ENCODE assay signal across 14 mouse cellular contexts in genomic region chr16:33732237-33732749, GRCm38 (mm10). TPM values are rescaled to one million over a fixed set of nuclear protein-coding genes. Genes with fewer than 3 reads are reported as not detected.
DNase-seq lines count a peak whose midpoint lies in the region; ATAC-seq and TF ChIP-seq lines count a peak whose summit lies in the region.
"Had no signal": no experiment of that assay in that cellular context is flagged by ENCODE, and none has a peak within 500 bp of the region (broad histone marks: within the 10 kb centered on the region; RNA-seq: fewer than 3 reads in every experiment).

No protein-coding gene starts in this region.

- peak overlapping the region; percentile 5; the same call in 1 of the 2 replicates for H3K27ac ChIP-seq in forebrain, embryonic 10.5 days
- no peak overlapping the region for H3K27ac ChIP-seq in forebrain, embryonic 11.5 days (ENCODE audit: low read depth, low read length)
- H3K27ac ChIP-seq in midbrain, embryonic 16.5 days (ENCODE audit: low read length): 0 out of 2 replicates have a peak overlapping the region, but pooled peaks have one; percentile 10
- no peak overlapping the region for H3K27ac ChIP-seq in midbrain, embryonic 10.5 days (replicated peaks)
- 0 out of 2 replicates have a peak overlapping the region, but pooled peaks have one; percentile 32 for H3K27ac ChIP-seq in liver, embryonic 11.5 days (ENCODE audit: low read depth, low read length)
- 0 out of 2 replicates have a peak overlapping the region, but pooled peaks have one; percentile 33 for H3K27ac ChIP-seq in small intestine, adult 2 months (ENCODE audit: insufficient read depth, low read depth, low read length)
- H3K27ac ChIP-seq: embryonic facial prominence, embryonic 13.5 days; heart, embryonic 10.5 days; stomach, embryonic 15.5 days had no signal

- no peak overlapping the region for H3K4me3 ChIP-seq in forebrain, embryonic 10.5 days
- no peak overlapping the region for H3K4me3 ChIP-seq in forebrain, embryonic 11.5 days (ENCODE audit: low read depth, low read length)
- no peak overlapping the region for H3K4me3 ChIP-seq in midbrain, embryonic 16.5 days (ENCODE audit: low read depth, low read length)
- H3K4me3 ChIP-seq in midbrain, embryonic 10.5 days: no peak overlapping the region
- H3K4me3 ChIP-seq in liver, embryonic 11.5 days (ENCODE audit: low read depth, low read length): no peak overlapping the region
- no peak overlapping the region for H3K4me3 ChIP-seq in small intestine, adult 2 months (ENCODE audit: low read depth, low read length)
- H3K4me3 ChIP-seq: embryonic facial prominence, embryonic 13.5 days; heart, embryonic 10.5 days; stomach, embryonic 15.5 days had no signal

- no peak overlapping the region for H3K4me2 ChIP-seq in forebrain, embryonic 11.5 days (ENCODE audit: low read depth, low read length, severe bottlenecking)
- no peak overlapping the region for H3K4me2 ChIP-seq in midbrain, embryonic 16.5 days (ENCODE audit: low read length)
- peak overlapping the region; percentile 5 for H3K4me2 ChIP-seq in liver, embryonic 11.5 days
- H3K4me2 ChIP-seq: embryonic facial prominence, embryonic 13.5 days; stomach, embryonic 15.5 days had no signal

- H3K36me3 ChIP-seq in forebrain, embryonic 10.5 days (replicated peaks): peaks cover 83% of the 10 kb centered on the region
- peaks cover 4% of the 10 kb centered on the region; the same call in 1 of the 2 replicates for H3K36me3 ChIP-seq in forebrain, embryonic 11.5 days (ENCODE audit: control insufficient read depth, insufficient read depth, low read length)
- no peaks in the 10 kb centered on the region for H3K36me3 ChIP-seq in midbrain, embryonic 16.5 days (ENCODE audit: control insufficient read depth, insufficient read depth, low read length)
- peaks cover 90% of the 10 kb centered on the region for H3K36me3 ChIP-seq in midbrain, embryonic 10.5 days
- H3K36me3 ChIP-seq in liver, embryonic 11.5 days (ENCODE audit: control insufficient read depth, insufficient read depth, low read length): peaks cover 5% of the 10 kb centered on the region; the same call in 1 of the 2 replicates
- no peaks in the 10 kb centered on the region for H3K36me3 ChIP-seq in small intestine, adult 2 months (ENCODE audit: control insufficient read depth, insufficient read depth, low read length)
- H3K36me3 ChIP-seq: stomach, embryonic 15.5 days had no signal

- H3K9me3 ChIP-seq in forebrain, embryonic 10.5 days: no peaks in the 10 kb centered on the region
- no peaks in the 10 kb centered on the region for H3K9me3 ChIP-seq in forebrain, embryonic 11.5 days (ENCODE audit: control insufficient read depth, low read length)
- H3K9me3 ChIP-seq in midbrain, embryonic 16.5 days (replicated peaks; ENCODE audit: control insufficient read depth, low read length, poor library complexity, severe bottlenecking): no peaks in the 10 kb centered on the region
- H3K9me3 ChIP-seq in midbrain, embryonic 10.5 days (replicated peaks): no peaks in the 10 kb centered on the region
- no peaks in the 10 kb centered on the region for H3K9me3 ChIP-seq in liver, embryonic 11.5 days (ENCODE audit: control insufficient read depth, low read length)
- H3K9me3 ChIP-seq: embryonic facial prominence, embryonic 13.5 days; heart, embryonic 10.5 days; stomach, embryonic 15.5 days had no signal

- no peak overlapping the region for H3K9ac ChIP-seq in forebrain, embryonic 11.5 days (ENCODE audit: low read length)
- no peak overlapping the region for H3K9ac ChIP-seq in midbrain, embryonic 16.5 days (ENCODE audit: low read depth, low read length)
- no peak overlapping the region for H3K9ac ChIP-seq in liver, embryonic 11.5 days (ENCODE audit: low read depth, low read length)
- H3K9ac ChIP-seq: embryonic facial prominence, embryonic 13.5 days; stomach, embryonic 15.5 days had no signal

- TF ChIP-seq POLR2A in small intestine, adult 2 months (IDR thresholded peaks at IDR 0.05; ENCODE audit: low read depth, low read length): no peak

- H3K4me1 ChIP-seq in forebrain, embryonic 10.5 days: peaks cover 57% of the 10 kb centered on the region
- peaks cover 20% of the 10 kb centered on the region for H3K4me1 ChIP-seq in forebrain, embryonic 11.5 days (replicated peaks; ENCODE audit: control insufficient read depth, insufficient read depth, low read length)
- peaks cover 9% of the 10 kb centered on the region for H3K4me1 ChIP-seq in midbrain, embryonic 16.5 days (ENCODE audit: control insufficient read depth, insufficient read depth, low read length)
- peaks cover 63% of the 10 kb centered on the region for H3K4me1 ChIP-seq in midbrain, embryonic 10.5 days
- peaks cover 11% of the 10 kb centered on the region for H3K4me1 ChIP-seq in liver, embryonic 11.5 days (replicated peaks; ENCODE audit: control insufficient read depth, insufficient read depth, low read length)
- H3K4me1 ChIP-seq in small intestine, adult 2 months (ENCODE audit: control insufficient read depth, insufficient read depth, insufficient read length, low read length): peaks cover 4% of the 10 kb centered on the region; the same call in 1 of the 2 replicates

- H3K27me3 ChIP-seq in forebrain, embryonic 10.5 days (ENCODE audit: poor library complexity, severe bottlenecking): no peaks in the 10 kb centered on the region
- H3K27me3 ChIP-seq in forebrain, embryonic 11.5 days (ENCODE audit: control insufficient read depth, insufficient read depth, low read length): no peaks in the 10 kb centered on the region
- H3K27me3 ChIP-seq in midbrain, embryonic 16.5 days (ENCODE audit: control insufficient read depth, insufficient read depth, low read depth, low read length): no peaks in the 10 kb centered on the region
- H3K27me3 ChIP-seq in midbrain, embryonic 10.5 days (ENCODE audit: low read depth, poor library complexity, severe bottlenecking): no peaks in the 10 kb centered on the region
- no peaks in the 10 kb centered on the region for H3K27me3 ChIP-seq in liver, embryonic 11.5 days (replicated peaks; ENCODE audit: control insufficient read depth, insufficient read depth, low read length)
- no peaks in the 10 kb centered on the region for H3K27me3 ChIP-seq in small intestine, adult 2 months (ENCODE audit: control insufficient read depth, insufficient read depth, low read length)
- H3K27me3 ChIP-seq: embryonic facial prominence, embryonic 13.5 days; stomach, embryonic 15.5 days had no signal

- DNase-seq in forebrain, embryonic 10.5 days (ENCODE audit: extremely low spot score, low spot score): no peak
- DNase-seq in forebrain, embryonic 11.5 days (ENCODE audit: low spot score): no peak
- DNase-seq in midbrain, embryonic 10.5 days (ENCODE audit: low spot score): no peak
- DNase-seq in liver, embryonic 11.5 days (ENCODE audit: low spot score): no peak
- DNase-seq in kidney, postnatal 4 days: no peak
- DNase-seq: adrenal gland, postnatal 10 days; kidney, adult 18-20 months had no signal

- no peak for ATAC-seq in forebrain, embryonic 11.5 days (replicated peaks; ENCODE audit: low FRiP score)
- no peak for ATAC-seq in midbrain, embryonic 16.5 days
- ATAC-seq in liver, embryonic 11.5 days (replicated peaks; ENCODE audit: low FRiP score): peak; percentile 90
- ATAC-seq in activated CD4-positive, CD25-positive, alpha-beta regulatory T cell, adult 4 months: no peak
- ATAC-seq: lung, postnatal 0 days had no signal

- no peak for TF ChIP-seq CTCF in small intestine, adult 2 months (IDR thresholded peaks at IDR 0.05; ENCODE audit: extremely low read depth, insufficient read length, insufficient replicate concordance, low read depth, low read length)

- WGBS in forebrain, embryonic 10.5 days: 88% methylated on average over 6 of the region's 6 CpGs
- 85% methylated on average over 6 of the region's 6 CpGs for WGBS in forebrain, embryonic 11.5 days
- 78% methylated on average over 6 of the region's 6 CpGs for WGBS in midbrain, embryonic 16.5 days
- WGBS in midbrain, embryonic 10.5 days: 85% methylated on average over 6 of the region's 6 CpGs
- 40% methylated on average over 6 of the region's 6 CpGs for WGBS in liver, embryonic 11.5 days
- 66% methylated on average over 6 of the region's 6 CpGs for WGBS in small intestine, adult 2 months

RNA-seq across cellular contexts. Expression of gene Heg1, which starts 48.1 kb away (rescaled TPM):
- 22.8 and 23.1 TPM in 2 replicates for polyA plus RNA-seq in forebrain, embryonic 10.5 days (2016; fragmentation: Nextera tagmentation; extraction: Ambion mirVana)
- polyA plus RNA-seq in forebrain, embryonic 11.5 days (2014; fragmentation: Nextera tagmentation; extraction: Ambion mirVana): 39.8 and 43.9 TPM in 2 replicates
- 9.4 and 12.4 TPM in 2 replicates for polyA plus RNA-seq in midbrain, embryonic 16.5 days (2015; fragmentation: Nextera tagmentation; extraction: Ambion mirVana)
- polyA plus RNA-seq in midbrain, embryonic 10.5 days (2016; fragmentation: Nextera tagmentation; extraction: Ambion mirVana): 34.3 and 45.7 TPM in 2 replicates
- polyA plus RNA-seq in liver, embryonic 11.5 days (2014; fragmentation: Nextera tagmentation; extraction: Ambion mirVana): 14.6 and 17.7 TPM in 2 replicates
- polyA plus RNA-seq in small intestine, adult 2 months (2012; rRNA removed): 10.0 and 12.0 TPM in 2 replicates
- polyA plus RNA-seq in activated CD4-positive, CD25-positive, alpha-beta regulatory T cell, adult 4 months (2017; shearing (Covaris generic)): 10 to 100 TPM; 27.0 to 32.0 TPM

Comparison
In these comparisons a context has a peak if more than half of its experiments do, and no peak if none do; other contexts are left out.
1. H3K27ac ChIP-seq: peak in forebrain, embryonic 10.5 days (single experiment), midbrain, embryonic 16.5 days (single experiment), liver, embryonic 11.5 days (single experiment) and small intestine, adult 2 months (single experiment); none in forebrain, embryonic 11.5 days (single experiment) and midbrain, embryonic 10.5 days (single experiment).